In genomic region chr4:117858794-117859193, GRCm38 (mm10) we compare ENCODE assay signal across 8 mouse cellular contexts. TPM values are rescaled to one million over a fixed set of nuclear protein-coding genes. Genes with fewer than 3 reads are reported as not detected.
DNase-seq lines count a peak whose midpoint lies in the region; ATAC-seq lines count a peak whose summit lies in the region.

No protein-coding gene starts in this region.

- 57% methylated on average over 3 of the region's 3 CpGs for WGBS in forebrain, embryonic 13.5 days
- 54% methylated on average over 3 of the region's 3 CpGs for WGBS in forebrain, embryonic 15.5 days
- WGBS in stomach, embryonic 16.5 days = 79% methylated on average over 3 of the region's 3 CpGs

- DNase-seq in urinary bladder, adult 18-20 months (ENCODE audit: low spot score in 2 of 2) = peak; percentile 43 to 59
- no peak for DNase-seq in urinary bladder, postnatal 10 days (ENCODE audit: low spot score)
- peak; percentile 76 for DNase-seq in gastrocnemius, adult 18-20 months (ENCODE audit: low spot score)
- peak; percentile 69 to 91 for DNase-seq in kidney, postnatal 36 days
- DNase-seq in lung, postnatal 14 days = peak; percentile 78

- no peaks in the 10 kb centered on the region for H3K9me3 ChIP-seq in forebrain, embryonic 13.5 days (replicated peaks)
- H3K9me3 ChIP-seq in forebrain, embryonic 15.5 days = no peaks in the 10 kb centered on the region
- no peaks in the 10 kb centered on the region for H3K9me3 ChIP-seq in stomach, embryonic 16.5 days (replicated peaks; ENCODE audit: control insufficient read depth, low read length)

- peaks cover 13% of the 10 kb centered on the region for H3K4me1 ChIP-seq in forebrain, embryonic 13.5 days
- peaks cover 11% of the 10 kb centered on the region for H3K4me1 ChIP-seq in forebrain, embryonic 15.5 days
- H3K4me1 ChIP-seq in stomach, embryonic 16.5 days (ENCODE audit: control insufficient read depth, insufficient read depth, low read length) = no peaks in the 10 kb centered on the region

- ATAC-seq in forebrain, embryonic 13.5 days = peak; percentile 31; the same call in 1 of the 2 replicates
- no peak for ATAC-seq in forebrain, embryonic 15.5 days (replicated peaks)
- peak; percentile 6; the same call in 1 of the 2 replicates for ATAC-seq in stomach, embryonic 16.5 days (ENCODE audit: insufficient read depth, low FRiP score)

- no peak overlapping the region for H3K9ac ChIP-seq in forebrain, embryonic 13.5 days
- H3K9ac ChIP-seq in forebrain, embryonic 15.5 days (replicated peaks) = no peak overlapping the region
- H3K9ac ChIP-seq in stomach, embryonic 16.5 days (ENCODE audit: low read length) = no peak overlapping the region

- no peak overlapping the region for H3K4me2 ChIP-seq in forebrain, embryonic 13.5 days
- H3K4me2 ChIP-seq in forebrain, embryonic 15.5 days (replicated peaks) = no peak overlapping the region
- H3K4me2 ChIP-seq in stomach, embryonic 16.5 days (ENCODE audit: low read depth, low read length) = no peak overlapping the region

- no peak overlapping the region for H3K4me3 ChIP-seq in forebrain, embryonic 13.5 days
- no peak overlapping the region for H3K4me3 ChIP-seq in forebrain, embryonic 15.5 days
- H3K4me3 ChIP-seq in stomach, embryonic 16.5 days (replicated peaks; ENCODE audit: low read length) = no peak overlapping the region

- peaks cover 5% of the 10 kb centered on the region; the same call in 1 of the 2 replicates for H3K36me3 ChIP-seq in forebrain, embryonic 13.5 days (ENCODE audit: poor library complexity, severe bottlenecking)
- H3K36me3 ChIP-seq in forebrain, embryonic 15.5 days = no peaks in the 10 kb centered on the region
- no peaks in the 10 kb centered on the region; the same call in 1 of the 2 replicates for H3K36me3 ChIP-seq in stomach, embryonic 16.5 days (ENCODE audit: control insufficient read depth, insufficient read depth, low read length)

- H3K27ac ChIP-seq in forebrain, embryonic 13.5 days = no peak overlapping the region
- no peak overlapping the region for H3K27ac ChIP-seq in forebrain, embryonic 15.5 days (replicated peaks)
- no peak overlapping the region for H3K27ac ChIP-seq in stomach, embryonic 16.5 days (ENCODE audit: low read length)

- H3K27me3 ChIP-seq in forebrain, embryonic 13.5 days = no peaks in the 10 kb centered on the region
- no peaks in the 10 kb centered on the region for H3K27me3 ChIP-seq in forebrain, embryonic 15.5 days
- no peaks in the 10 kb centered on the region for H3K27me3 ChIP-seq in stomach, embryonic 16.5 days (ENCODE audit: control insufficient read depth, insufficient read depth, low read length)

RNA-seq across cellular contexts. Expression of gene Ccdc24, which starts 13.6 kb away (rescaled TPM):
- 1.2 and 2.1 TPM in 2 replicates for polyA plus RNA-seq in forebrain, embryonic 13.5 days (2015; fragmentation: Nextera tagmentation; extraction: Ambion mirVana)
- 1.1 and 1.7 TPM in 2 replicates for polyA plus RNA-seq in forebrain, embryonic 15.5 days (2015; fragmentation: Nextera tagmentation; extraction: Ambion mirVana)
- under 1 TPM in 1 of 2 experiments, not detected in 1; 0.52 TPM for total RNA-seq in gastrocnemius, adult 18-20 months (2021)
- polyA plus RNA-seq in stomach, embryonic 16.5 days (2015; fragmentation: Nextera tagmentation; extraction: Ambion mirVana) = 0.62 and 1.6 TPM in 2 replicates

RNA-seq across cellular contexts. Expression of gene Slc6a9, which starts 24.5 kb away (rescaled TPM):
- polyA plus RNA-seq in forebrain, embryonic 13.5 days (2015; fragmentation: Nextera tagmentation; extraction: Ambion mirVana) = 7.8 and 7.9 TPM in 2 replicates
- 9.0 and 11.3 TPM in 2 replicates for polyA plus RNA-seq in forebrain, embryonic 15.5 days (2015; fragmentation: Nextera tagmentation; extraction: Ambion mirVana)
- 1 to 10 TPM; 5.7 to 6.0 TPM for total RNA-seq in gastrocnemius, adult 18-20 months (2021)
- 15.4 and 16.9 TPM in 2 replicates for polyA plus RNA-seq in stomach, embryonic 16.5 days (2015; fragmentation: Nextera tagmentation; extraction: Ambion mirVana)

RNA-seq across cellular contexts. Expression of gene B4galt2, which starts 24.5 kb away (rescaled TPM):
- 28.7 and 32.0 TPM in 2 replicates for polyA plus RNA-seq in forebrain, embryonic 13.5 days (2015; fragmentation: Nextera tagmentation; extraction: Ambion mirVana)
- polyA plus RNA-seq in forebrain, embryonic 15.5 days (2015; fragmentation: Nextera tagmentation; extraction: Ambion mirVana) = 45.2 and 52.6 TPM in 2 replicates
- total RNA-seq in gastrocnemius, adult 18-20 months (2021) = 1 to 10 TPM; 1.8 to 2.0 TPM
- polyA plus RNA-seq in stomach, embryonic 16.5 days (2015; fragmentation: Nextera tagmentation; extraction: Ambion mirVana) = 11.4 and 14.6 TPM in 2 replicates

RNA-seq across cellular contexts. Expression of gene Atp6v0b, which starts 28.3 kb away (rescaled TPM):
- 333 and 349 TPM in 2 replicates for polyA plus RNA-seq in forebrain, embryonic 13.5 days (2015; fragmentation: Nextera tagmentation; extraction: Ambion mirVana)
- polyA plus RNA-seq in forebrain, embryonic 15.5 days (2015; fragmentation: Nextera tagmentation; extraction: Ambion mirVana) = 460 and 461 TPM in 2 replicates
- total RNA-seq in gastrocnemius, adult 18-20 months (2021) = 10 to 100 TPM; 82.2 to 83.6 TPM
- 224 and 241 TPM in 2 replicates for polyA plus RNA-seq in stomach, embryonic 16.5 days (2015; fragmentation: Nextera tagmentation; extraction: Ambion mirVana)

RNA-seq across cellular contexts. Expression of gene Dph2, which starts 33.0 kb away (rescaled TPM):
- 27.3 and 28.5 TPM in 2 replicates for polyA plus RNA-seq in forebrain, embryonic 13.5 days (2015; fragmentation: Nextera tagmentation; extraction: Ambion mirVana)
- polyA plus RNA-seq in forebrain, embryonic 15.5 days (2015; fragmentation: Nextera tagmentation; extraction: Ambion mirVana) = 26.8 and 29.4 TPM in 2 replicates
- total RNA-seq in gastrocnemius, adult 18-20 months (2021) = 1 to 10 TPM; 3.1 to 3.2 TPM
- 16.5 and 19.4 TPM in 2 replicates for polyA plus RNA-seq in stomach, embryonic 16.5 days (2015; fragmentation: Nextera tagmentation; extraction: Ambion mirVana)
